Mouse (Mus musculus) CH12.LX (cell line): Measurements from ENCODE around the gene Cd300a. TPM values are rescaled to one million over a fixed set of nuclear protein-coding genes. Genes with fewer than 3 reads are reported as not detected.
A peak's percentile ranks its signal among the peaks of the same experiment; 100 is the strongest.

Experiments
- DNase-seq: peaks from one replicate; pipeline ENCODE4 v3.0.0-alpha.2; 2013; ENCODE audit errors: extremely low read depth
- H3K27ac ChIP-seq: 2 replicates; pipeline ENCODE4 v1.5.1; 2012; ENCODE audit warnings: low read depth, mild to moderate bottlenecking, control low read depth, moderate library complexity; ENCODE audit not compliant: insufficient read depth
- H3K27me3 ChIP-seq: replicated peaks from 2 replicates; pipeline ENCODE3; 2012; ENCODE audit warnings: inconsistent platforms
- H3K36me3 ChIP-seq, 2 experiments: replicated peaks in 1 of 2; 2 replicates each; pipeline versions ENCODE3 to v1.6.1; 2012; ENCODE audit warnings: inconsistent platforms in 1 of 2, low read length in 1 of 2, mild to moderate bottlenecking in 1 of 2, mixed read lengths in 1 of 2, moderate library complexity in 1 of 2; ENCODE audit not compliant: control insufficient read depth in 1 of 2, insufficient read depth in 1 of 2
- H3K4me1 ChIP-seq, 2 experiments: 2 replicates each; pipeline ENCODE4 v1.6.1; 2012; ENCODE audit warnings: inconsistent platforms in 1 of 2, moderate library complexity in 1 of 2; ENCODE audit not compliant: insufficient read depth in 2 of 2, control insufficient read depth in 1 of 2
- H3K4me2 ChIP-seq: 2 replicates; pipeline ENCODE4 v1.6.1; 2012; ENCODE audit warnings: low read depth, mild to moderate bottlenecking, control low read depth; ENCODE audit not compliant: poor library complexity, insufficient read depth, severe bottlenecking
- H3K4me3 ChIP-seq, 3 experiments: fragments of 150-350 bp in 1 of 3; sonication (generic) in 1 of 3; replicated peaks in 1 of 3; 2 replicates each; pipeline versions ENCODE3 to v1.5.1; 2011 to 2012; ENCODE audit warnings: low read depth in 2 of 3, low read length in 2 of 3, mild to moderate bottlenecking in 2 of 3, moderate library complexity in 2 of 3, control low read depth in 1 of 3, improper control_type of control experiment in 1 of 3, inconsistent platforms in 1 of 3, mixed read lengths in 1 of 3; ENCODE audit not compliant: poor library complexity in 1 of 3
- H3K79me2 ChIP-seq: replicated peaks from 2 replicates; pipeline ENCODE4 v1.6.1; 2012; ENCODE audit warnings: mild to moderate bottlenecking, moderate library complexity; ENCODE audit not compliant: control insufficient read depth, poor library complexity, insufficient read depth, severe bottlenecking; ENCODE audit errors: extremely low read depth
- H3K9ac ChIP-seq: 2 replicates; pipeline ENCODE4 v1.6.1; 2012; ENCODE audit warnings: low read depth, mild to moderate bottlenecking, control low read depth, moderate library complexity; ENCODE audit not compliant: insufficient read depth
- H3K9me3 ChIP-seq: replicated peaks from 2 replicates; pipeline ENCODE3; 2012; ENCODE audit warnings: low read length, inconsistent platforms, mixed read lengths
- BHLHE40 ChIP-seq: IDR thresholded peaks from 2 replicates; pipeline ENCODE4 v1.6.1; 2011; ENCODE audit warnings: mild to moderate bottlenecking, low read depth, low read length, improper control_type of control experiment
- CHD1 ChIP-seq: IDR thresholded peaks from 2 replicates; pipeline ENCODE4 v1.6.1; 2012; ENCODE audit warnings: low read depth, low read length, improper control_type of control experiment, inconsistent platforms
- CTCF ChIP-seq, 2 experiments: IDR thresholded peaks in 1 of 2; conservative IDR thresholded peaks in 1 of 2; 2 replicates each; pipeline ENCODE4 v1.5.1; 2011 to 2012; ENCODE audit warnings: low read depth in 2 of 2, low read length in 2 of 2, improper control_type of control experiment in 1 of 2, inconsistent platforms in 1 of 2, mild to moderate bottlenecking in 1 of 2, moderate library complexity in 1 of 2
- ETS1 ChIP-seq: conservative IDR thresholded peaks from 2 replicates; pipeline ENCODE4 v1.6.1; 2012; ENCODE audit warnings: low read depth, mild to moderate bottlenecking, inconsistent platforms, low read length, improper control_type of control experiment, moderate library complexity
- GABPA ChIP-seq: IDR thresholded peaks from 2 replicates; pipeline ENCODE4 v1.6.1; 2012; ENCODE audit warnings: low read depth, low read length, improper control_type of control experiment, inconsistent platforms; ENCODE audit not compliant: insufficient replicate concordance
- IRF4 ChIP-seq: IDR thresholded peaks from 2 replicates; pipeline ENCODE4 v1.6.1; 2014; ENCODE audit warnings: low read depth, mild to moderate bottlenecking, inconsistent platforms, low read length, improper control_type of control experiment
- KAT2A ChIP-seq: IDR thresholded peaks from 2 replicates; pipeline ENCODE4 v1.6.1; 2012; ENCODE audit warnings: low read length, improper control_type of control experiment, inconsistent platforms; ENCODE audit not compliant: insufficient replicate concordance
- MAX ChIP-seq: IDR thresholded peaks from 2 replicates; pipeline ENCODE4 v1.6.1; 2011; ENCODE audit warnings: low read length, improper control_type of control experiment
- MEF2A ChIP-seq: IDR thresholded peaks from 2 replicates; pipeline ENCODE4 v1.6.1; 2014; ENCODE audit warnings: low read depth, mild to moderate bottlenecking, inconsistent platforms, low read length, improper control_type of control experiment, borderline replicate concordance
- MXI1 ChIP-seq: IDR thresholded peaks from 2 replicates; pipeline ENCODE4 v1.6.1; 2011; ENCODE audit warnings: mild to moderate bottlenecking, low read depth, low read length, improper control_type of control experiment
- MYC ChIP-seq: IDR thresholded peaks from 2 replicates; pipeline ENCODE4 v1.6.1; 2011; ENCODE audit warnings: low read depth, mild to moderate bottlenecking, improper control_type of control experiment, low read length
- POLR2A ChIP-seq: IDR thresholded peaks from 2 replicates; pipeline ENCODE4 v1.6.1; 2011; ENCODE audit warnings: low read depth, mild to moderate bottlenecking, improper control_type of control experiment, low read length
- POLR2AphosphoS2 ChIP-seq: IDR thresholded peaks from 2 replicates; pipeline ENCODE4 v1.6.1; 2011; ENCODE audit warnings: low read depth, low read length, improper control_type of control experiment
- RAD21 ChIP-seq: IDR thresholded peaks from 2 replicates; pipeline ENCODE4 v1.6.1; 2011; ENCODE audit warnings: low read depth, mild to moderate bottlenecking, low read length, improper control_type of control experiment, moderate library complexity
- RCOR1 ChIP-seq: conservative IDR thresholded peaks from 2 replicates; pipeline ENCODE4 v1.6.1; 2012; ENCODE audit warnings: low read depth, mild to moderate bottlenecking, inconsistent platforms, low read length, improper control_type of control experiment
- SIN3A ChIP-seq: IDR thresholded peaks from 2 replicates; pipeline ENCODE4 v1.6.1; 2012; ENCODE audit warnings: low read length, improper control_type of control experiment, inconsistent platforms
- TBP ChIP-seq: conservative IDR thresholded peaks from 2 replicates; pipeline ENCODE4 v1.6.1; 2011; ENCODE audit warnings: low read depth, low read length, improper control_type of control experiment
- USF2 ChIP-seq: conservative IDR thresholded peaks from 2 replicates; pipeline ENCODE4 v1.6.1; 2011; ENCODE audit warnings: low read depth, low read length, improper control_type of control experiment
- ZNF384 ChIP-seq: IDR thresholded peaks from 2 replicates; pipeline ENCODE4 v1.6.1; 2012; ENCODE audit warnings: low read depth, low read length, improper control_type of control experiment, inconsistent platforms
- dilution Hi-C: fragments of 300-500 bp; cut with MboI; formaldehyde crosslinking; loops from 2 replicates; pipeline ENCODE4 v1.14.3; 2020; ENCODE audit warnings: low sequenced_read_pairs; ENCODE audit not compliant: extremely low pct_unique_long_range_greater_than_20kb, extremely low pct_ligation_motif_present
- in situ Hi-C: fragments of 300-500 bp; cut with MboI; formaldehyde crosslinking; loops from 3 replicates; pipeline ENCODE4 v1.14.3; 2019; ENCODE audit warnings: low sequenced_read_pairs, low pct_ligation_motif_present, low pct_unique_long_range_greater_than_20kb, mixed read lengths
- polyA plus RNA-seq: library from polyadenylated mRNA; unstranded; fragments of >175 nt; gene quantifications from 2 replicates; pipeline ENCODE4 v1.2.1, GENCODE M21; 2012; ENCODE audit warnings: low read depth; ENCODE audit not compliant: insufficient read length
- total RNA-seq, 2 experiments: library from RNA; depleted of rRNA; stranded (reverse); fragments of 300-350 nt in 1 of 2; fragments of >200 nt in 1 of 2; gene quantifications; 2 replicates each; pipeline ENCODE4 v1.2.3; 2012 to 2014

Cd300a gene
- total and polyA plus RNA-seq, 3 experiments = 0.13 to 1.0 (median 0.32) TPM

DNA sequence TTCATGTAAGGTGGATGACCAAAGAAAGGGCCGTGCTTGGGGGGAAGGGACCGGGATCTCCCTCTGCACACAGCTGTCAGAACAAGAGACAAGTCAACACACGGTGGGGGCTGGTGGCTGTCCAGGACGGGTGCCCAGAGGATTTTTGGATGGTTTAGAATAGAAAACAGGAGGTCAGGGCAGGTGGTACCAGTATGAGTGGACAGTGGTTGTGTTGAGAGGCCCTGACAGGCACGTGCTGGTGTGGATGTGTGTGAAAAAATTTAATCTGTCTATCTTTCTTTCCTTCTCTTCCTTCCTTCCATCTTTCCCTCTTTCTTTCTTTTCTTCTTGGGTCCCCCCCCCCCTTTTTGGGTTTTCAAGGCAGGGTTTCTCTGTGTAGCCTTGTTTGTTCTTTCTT, 701 bp downstream of the Cd300a start:
- H3K27ac ChIP-seq = no peak overlapping the region
- no peak for DNase-seq
- peaks cover 8% of the 10 kb centered on the region for H3K9me3 ChIP-seq
- H3K9ac ChIP-seq = no peak overlapping the region; the same call in 1 of the 2 replicates
- in situ Hi-C loops (no loop called here), dilution Hi-C loops (no loop called here)
- H3K79me2 ChIP-seq = no peaks in the 10 kb centered on the region
- TF ChIP-seq TBP (no peak), KAT2A (no peak), IRF4 (peak; percentile 19; the same call in 1 of the 2 replicates), MYC (no peak), BHLHE40 (peak; percentile 79), SIN3A (no peak), MXI1 (no peak), ZNF384 (no peak), RAD21 (no peak), ETS1 (no peak), MAX (no peak), MEF2A (no peak), GABPA (no peak), CHD1 (no peak), RCOR1 (no peak), CTCF (conservative IDR thresholded peaks at IDR 0.05 in 1 of 2, IDR thresholded peaks at IDR 0.05 in 1 of 2; ENCODE audit: low read depth in 2 of 2, low read length in 2 of 2) (no peak), POLR2AphosphoS2 (no peak)
- H3K4me3 ChIP-seq = peak overlapping the region in 2 of 3 experiments; percentile 17 to 27
- peaks cover 5 to 20% of the 10 kb centered on the region in 2 experiments for H3K4me1 ChIP-seq
- H3K4me2 ChIP-seq = peak overlapping the region; percentile 53
- H3K36me3 ChIP-seq = peaks cover 0 to 3% of the 10 kb centered on the region in 2 experiments
- H3K27me3 ChIP-seq = peaks cover 20% of the 10 kb centered on the region

DNA sequence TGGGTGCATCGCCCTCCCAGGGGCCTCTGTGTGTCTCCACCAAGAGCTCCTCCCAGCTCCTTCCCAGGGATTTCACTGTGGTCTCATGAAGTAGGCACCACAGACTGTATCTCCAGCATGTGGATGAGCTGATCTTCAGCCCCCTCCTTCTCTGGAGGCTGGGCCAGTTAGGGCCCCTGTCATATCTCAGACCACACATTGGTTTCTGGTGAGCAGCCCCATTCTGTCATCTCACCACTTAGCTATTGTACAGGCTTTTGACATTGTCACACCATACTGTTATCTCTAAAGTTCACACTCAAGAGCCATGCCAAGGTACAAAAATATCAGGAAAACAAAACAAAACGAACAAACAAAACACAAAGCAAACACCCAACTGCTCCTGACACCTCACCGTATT, 6.2 kb downstream of the Cd300a start:
- Histone ChIP-seq H3K27ac (no peak overlapping the region), H3K36me3 (peaks cover 0 to 3% of the 10 kb centered on the region in 2 experiments), H3K79me2 (no peaks in the 10 kb centered on the region), H3K9ac (no peak overlapping the region), H3K27me3 (no peaks in the 10 kb centered on the region), H3K4me1 (peaks cover 11 to 30% of the 10 kb centered on the region in 2 experiments), H3K4me3 (no peak overlapping the region), H3K4me2 (no peak overlapping the region), H3K9me3 (peaks cover 5% of the 10 kb centered on the region)
- no peak for DNase-seq
- TF ChIP-seq MYC (no peak), USF2 (no peak), POLR2A (no peak), TBP (no peak), ZNF384 (no peak)
- dilution Hi-C loops (no loop called here), in situ Hi-C loops (no loop called here)
